ENCODE assay signal across 8 mouse cellular contexts in the genomic region with DNA sequence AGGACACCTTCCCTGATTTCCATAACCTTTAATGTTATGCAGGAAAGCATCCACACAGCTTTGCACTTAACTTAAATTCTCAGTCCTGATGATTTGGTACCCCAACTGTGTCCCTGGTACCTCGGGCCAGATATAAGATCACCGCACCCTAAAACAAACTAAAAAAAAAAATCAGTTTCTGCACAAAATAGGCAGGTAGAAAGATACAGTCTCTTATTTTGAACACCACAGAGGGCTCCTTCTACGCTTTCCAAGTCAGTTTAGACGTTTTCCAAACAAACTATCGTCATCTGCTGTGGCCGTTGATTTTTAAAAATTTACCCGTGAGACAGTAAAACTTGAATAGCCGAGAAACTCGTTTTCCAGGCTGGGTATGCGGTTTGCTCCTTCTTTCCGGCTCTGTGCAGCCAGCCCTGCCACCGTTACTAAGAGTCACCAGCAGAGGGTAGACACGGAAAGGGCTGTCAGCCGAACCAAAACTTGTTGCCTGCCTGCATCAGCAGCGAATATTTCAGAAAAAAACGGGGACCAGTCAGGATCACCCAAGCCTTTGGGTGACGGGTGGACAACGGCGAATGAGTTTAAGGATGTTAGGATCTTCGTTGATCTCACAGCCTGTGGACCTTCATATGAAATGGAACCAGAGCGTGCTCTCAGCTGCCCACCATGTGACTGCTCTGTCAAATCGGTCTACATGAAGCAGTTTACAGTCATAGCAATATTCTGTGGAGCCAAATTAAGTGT.
DNase-seq lines count a peak whose midpoint lies in the region; ATAC-seq lines count a peak whose summit lies in the region.

No protein-coding gene starts in this region.

- peak overlapping the region; percentile 69 for H3K4me2 ChIP-seq in hindbrain, embryonic 14.5 days (replicated peaks)

- no peak overlapping the region for H3K27ac ChIP-seq in hindbrain, embryonic 14.5 days

- no peak overlapping the region for H3K9ac ChIP-seq in hindbrain, embryonic 14.5 days

- H3K36me3 ChIP-seq in hindbrain, embryonic 14.5 days (replicated peaks; ENCODE audit: control insufficient read depth, insufficient read depth) = no peaks in the 10 kb centered on the region

- no peaks in the 10 kb centered on the region for H3K9me3 ChIP-seq in hindbrain, embryonic 14.5 days (ENCODE audit: control insufficient read depth, low read length)

- H3K27me3 ChIP-seq in hindbrain, embryonic 14.5 days (ENCODE audit: control insufficient read depth, insufficient read depth, low read length) = no peaks in the 10 kb centered on the region

- peak; percentile 54 for DNase-seq in Muller cell, postnatal 12 days (ENCODE audit: inconsistent ontology term)
- peak; percentile 77 to 79 for DNase-seq in cerebellum, postnatal 10 days
- peak; percentile 34 to 50 for DNase-seq in frontal cortex, postnatal 25 days (ENCODE audit: low spot score in 2 of 2)
- DNase-seq in hindbrain, embryonic 14.5 days (ENCODE audit: low spot score) = peak; percentile 76
- peak; percentile 48 to 54 for DNase-seq in layer of hippocampus, postnatal 25 days (ENCODE audit: extremely low spot score in 1 of 2, low spot score in 1 of 2)
- DNase-seq in lung, postnatal 25 days (ENCODE audit: low spot score) = peak; percentile 58
- DNase-seq in ovary, postnatal 14 days (ENCODE audit: low spot score) = peak; percentile 32
- peak; percentile 25 to 61 for DNase-seq in thymus, postnatal 10 days (ENCODE audit: low spot score in 2 of 2)

- peak; percentile 91; the same call in 1 of the 2 replicates for ATAC-seq in hindbrain, embryonic 14.5 days (ENCODE audit: low FRiP score)

- H3K4me1 ChIP-seq in hindbrain, embryonic 14.5 days (replicated peaks; ENCODE audit: control insufficient read depth, insufficient read depth, low read length) = no peaks in the 10 kb centered on the region

- 24% methylated on average over 22 of the region's 22 CpGs for WGBS in hindbrain, embryonic 14.5 days

- H3K4me3 ChIP-seq in hindbrain, embryonic 14.5 days (replicated peaks; ENCODE audit: low read length) = peak overlapping the region; percentile 30
